Mouse (Mus musculus) brain, embryonic 18.5 days (tissue): ENCODE results near the gene Thap11.
A peak's percentile ranks its signal among the peaks of the same experiment; 100 is the strongest.

Experiments
- DNase-seq: peaks from one replicate; pipeline ENCODE4 v3.0.0-alpha.2; 2012; ENCODE audit warnings: low read depth, low spot score

Thap11 gene

DNA sequence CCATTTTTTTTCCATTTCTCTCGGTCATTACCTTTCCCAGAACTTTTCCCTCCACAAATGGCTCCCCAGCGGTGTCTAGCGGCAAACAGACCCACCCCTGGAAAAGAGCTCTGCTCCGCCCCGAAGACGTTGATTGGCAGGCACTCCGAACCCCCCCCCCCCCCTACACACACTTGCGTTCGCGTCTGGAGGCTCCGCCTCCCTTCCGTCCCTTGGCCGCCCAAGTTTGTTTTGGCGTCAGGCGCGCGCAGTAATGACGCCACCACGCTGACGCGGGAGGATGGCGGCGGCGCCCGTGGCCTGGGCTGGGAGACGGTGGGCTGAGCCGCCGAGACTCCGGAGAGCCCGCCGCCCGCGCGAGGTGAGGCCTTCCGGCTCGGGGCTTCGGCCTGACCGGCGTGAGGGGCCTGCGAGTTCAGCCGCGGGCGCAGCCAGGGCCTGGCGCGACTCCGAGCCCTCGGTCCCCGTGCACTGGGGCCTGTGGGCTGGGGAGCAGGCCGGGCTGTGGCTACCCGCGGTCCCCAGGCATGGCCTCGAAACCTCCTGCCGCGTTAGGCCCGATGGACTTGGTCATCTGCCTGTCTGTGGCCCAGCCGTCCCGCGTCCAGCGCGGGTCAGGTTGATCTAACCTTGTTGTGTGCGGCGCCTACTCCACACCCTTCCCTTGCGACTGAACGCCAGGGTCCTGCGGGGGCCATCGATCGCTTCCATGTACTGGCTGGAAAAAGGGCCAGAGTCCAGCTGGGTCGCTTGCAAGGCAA, 45.4 kb downstream of the Thap11 start, which contains the start of gene Pskh1:
Pskh1 (plus strand) TSS at position 262 of the 761 bp plus-strand sequence.
- DNase-seq: peak; percentile 87

- no peak for DNase-seq
Observed at GRCm38 (mm10) chr8:105900941-105901616, 46.1 kb downstream of the Thap11 start.
